Mouse (Mus musculus) lung, postnatal 0 days (tissue): ENCODE data around the gene Tsc2.

Experiments
- CTCF ChIP-seq: IDR thresholded peaks from 2 replicates; pipeline ENCODE4 v1.5.1; 2016; ENCODE audit warnings: antibody characterized with exemption, mild to moderate bottlenecking
- EP300 ChIP-seq: IDR thresholded peaks from 2 replicates; pipeline ENCODE4 v1.6.1; 2016; ENCODE audit warnings: antibody characterized with exemption, mild to moderate bottlenecking, control low read depth

DNA sequence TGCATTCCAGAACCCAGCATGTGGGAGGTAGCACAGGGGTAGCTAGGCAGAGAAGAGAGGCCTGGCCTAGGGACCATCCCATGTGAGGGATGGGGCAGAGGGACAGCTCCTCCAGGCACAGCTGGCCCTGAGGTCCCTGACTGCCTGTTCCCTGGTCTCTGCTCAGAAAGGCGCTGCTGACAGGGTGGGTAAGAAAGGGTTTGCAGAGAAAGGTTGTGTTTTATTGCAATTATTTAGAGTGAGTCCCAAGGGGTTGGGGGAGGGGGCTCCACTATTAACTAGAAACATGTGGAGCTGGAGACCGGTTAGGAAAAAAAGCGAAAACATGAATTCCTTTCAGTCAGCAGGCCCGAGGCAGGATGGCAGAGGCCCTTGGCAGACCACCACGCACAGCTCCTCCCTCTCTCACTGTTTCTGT is 7.2 kb upstream of the Tsc2 start:
- TF ChIP-seq EP300 (no peak), CTCF (no peak)
